In genomic region chr7:37842000-37842513, GRCm38 (mm10) we compare ENCODE assay signal across 8 mouse cellular contexts.
DNase-seq lines count a peak whose midpoint lies in the region; ATAC-seq and TF ChIP-seq lines count a peak whose summit lies in the region.

No protein-coding gene starts in this region.

- peak overlapping the region; percentile 17; the same call in 1 of the 2 replicates for H3K4me3 ChIP-seq in gastrocnemius, adult 2 months
- peak overlapping the region; percentile 17 for H3K4me3 ChIP-seq in intestine, embryonic 15.5 days (replicated peaks)
- peak overlapping the region; percentile 23 for H3K4me3 ChIP-seq in neural tube, embryonic 13.5 days

- ATAC-seq in intestine, embryonic 15.5 days, result peak; percentile 62
- peak; percentile 85 for ATAC-seq in neural tube, embryonic 13.5 days (ENCODE audit: low read depth)
- no peak for ATAC-seq in erythroblast, adult 5-6 weeks (replicated peaks; ENCODE audit: low FRiP score, poor library complexity, severe bottlenecking)

- DNase-seq in gastrocnemius, adult 2 months, result no peak
- DNase-seq in gastrocnemius, postnatal 36 days, result no peak
- DNase-seq in lung, postnatal 10 days, result peak; percentile 13
- DNase-seq in lung, postnatal 25 days (ENCODE audit: low spot score), result no peak
- no peak for DNase-seq in spleen, adult 12 weeks (ENCODE audit: low spot score)

- no peak overlapping the region for H3K9ac ChIP-seq in intestine, embryonic 15.5 days
- peak overlapping the region; percentile 59 for H3K9ac ChIP-seq in neural tube, embryonic 13.5 days

- H3K27me3 ChIP-seq in intestine, embryonic 15.5 days (replicated peaks), result no peaks in the 10 kb centered on the region
- no peaks in the 10 kb centered on the region for H3K27me3 ChIP-seq in neural tube, embryonic 13.5 days

- peaks cover 8% of the 10 kb centered on the region; the same call in 1 of the 2 replicates for H3K4me1 ChIP-seq in intestine, embryonic 15.5 days (replicated peaks)
- H3K4me1 ChIP-seq in neural tube, embryonic 13.5 days (replicated peaks), result peaks cover 19% of the 10 kb centered on the region

- 5% methylated on average over 14 of the region's 14 CpGs for WGBS in intestine, embryonic 15.5 days
- WGBS in neural tube, embryonic 13.5 days, result under 1% methylated on average over 14 of the region's 14 CpGs

- intact Hi-C loops in gastrocnemius, adult 2 months (cut with DNase I), result no loop called here
- intact Hi-C loops in gastrocnemius, postnatal 36 days (cut with DNase I), result no loop called here

- H3K9me3 ChIP-seq in intestine, embryonic 15.5 days, result no peaks in the 10 kb centered on the region
- H3K9me3 ChIP-seq in neural tube, embryonic 13.5 days, result no peaks in the 10 kb centered on the region

- no peak overlapping the region for H3K27ac ChIP-seq in gastrocnemius, adult 2 months
- no peak overlapping the region for H3K27ac ChIP-seq in intestine, embryonic 15.5 days
- peak overlapping the region; percentile 79 for H3K27ac ChIP-seq in neural tube, embryonic 13.5 days (replicated peaks)

- H3K4me2 ChIP-seq in intestine, embryonic 15.5 days (replicated peaks), result peak overlapping the region; percentile 60
- H3K4me2 ChIP-seq in neural tube, embryonic 13.5 days, result peak overlapping the region; percentile 52

- H3K36me3 ChIP-seq in intestine, embryonic 15.5 days, result no peaks in the 10 kb centered on the region
- H3K36me3 ChIP-seq in neural tube, embryonic 13.5 days, result no peaks in the 10 kb centered on the region

- TF ChIP-seq CTCF in gastrocnemius, adult 2 months (IDR thresholded peaks at IDR 0.05), result no peak
